Mouse (Mus musculus) bone marrow macrophage, adult 2 months (primary cell): Measurements from ENCODE around the gene Gpatch8.

Experiments
- CTCF ChIP-seq: IDR thresholded peaks from 2 replicates; pipeline ENCODE4 v1.5.1; 2012; ENCODE audit warnings: low read depth, mild to moderate bottlenecking, low read length, moderate library complexity
- POLR2A ChIP-seq: IDR thresholded peaks from 2 replicates; pipeline ENCODE4 v1.6.1; 2012; ENCODE audit warnings: mild to moderate bottlenecking, low read depth, low read length, borderline replicate concordance

- TF ChIP-seq POLR2A: no peak
- no peak for TF ChIP-seq CTCF
Measured at GRCm38 (mm10) chr11:102494063-102494650, 62.0 kb downstream of the Gpatch8 start.
